Mouse (Mus musculus) heart, adult 2 months (tissue): ENCODE results near the gene Rpl10a. TPM values are rescaled to one million over a fixed set of nuclear protein-coding genes. Genes with fewer than 3 reads are reported as not detected.
"Not testable (repeated sequence)": the region's sequence is repeated elsewhere in the genome, so short reads cannot be mapped to it uniquely, and the experiment has no call there.

Source experiments
- DNase-seq, 2 experiments: peaks; one replicate each; pipeline ENCODE4 v3.0.0; 2021
- H3K27ac ChIP-seq: fragments of 200-600 bp; 2 replicates; pipeline ENCODE4 v1.8.1; 2022
- H3K27me3 ChIP-seq: fragments of 200-500 bp; 2 replicates; pipeline ENCODE4 v1.6.1; 2012; ENCODE audit warnings: mild to moderate bottlenecking, low read length, inconsistent platforms, mixed read lengths; ENCODE audit not compliant: control insufficient read depth, insufficient read depth
- H3K36me3 ChIP-seq: fragments of 200-500 bp; 2 replicates; pipeline ENCODE4 v1.6.1; 2012; ENCODE audit warnings: low read length, inconsistent platforms; ENCODE audit not compliant: control insufficient read depth, insufficient read depth
- H3K4me1 ChIP-seq: fragments of 200-500 bp; 2 replicates; pipeline ENCODE4 v1.6.1; 2011; ENCODE audit warnings: low read length; ENCODE audit not compliant: control insufficient read depth, insufficient read depth
- H3K4me3 ChIP-seq: fragments of 200-600 bp; 2 replicates; pipeline ENCODE4 v1.8.1; 2022
- H3K79me2 ChIP-seq: fragments of 200-500 bp; replicated peaks from 2 replicates; pipeline ENCODE4 v1.6.1; 2012; ENCODE audit warnings: mild to moderate bottlenecking, inconsistent platforms, low read length, moderate library complexity, mixed read lengths; ENCODE audit not compliant: control insufficient read depth, insufficient read depth
- H3K9ac ChIP-seq: fragments of 200-500 bp; 2 replicates; pipeline ENCODE4 v1.6.1; 2012; ENCODE audit warnings: low read depth, mild to moderate bottlenecking, control low read depth, inconsistent platforms, low read length, mixed read lengths
- CTCF ChIP-seq: fragments of 200-600 bp; IDR thresholded peaks from 2 replicates; pipeline ENCODE4 v1.8.1; 2022; ENCODE audit warnings: antibody characterized with exemption, mild to moderate bottlenecking, moderate library complexity
- EP300 ChIP-seq: fragments of 200-500 bp; IDR thresholded peaks from 2 replicates; pipeline ENCODE4 v1.6.1; 2011; ENCODE audit warnings: low read depth, low read length, control low read depth; ENCODE audit not compliant: insufficient read depth
- POLR2A ChIP-seq: fragments of 200-500 bp; IDR thresholded peaks from 2 replicates; pipeline ENCODE4 v1.6.1; 2011; ENCODE audit warnings: mild to moderate bottlenecking, low read depth, low read length, control low read depth; ENCODE audit not compliant: insufficient read depth
- WGBS: fragments of 180-500 bp; shearing (Covaris S2); methylation state at CpG from one replicate; pipeline ENCODE4 v1.1.7; 2018; 5-methylcytosine and 5-hydroxymethylcytosine counted together
- intact Hi-C: fragments of 180-260 bp; cut with DNase I; formaldehyde crosslinking; loops from one replicate; pipeline ENCODE4 v1.15.1; 2025
- polyA plus RNA-seq: library from polyadenylated mRNA; depleted of rRNA; stranded (reverse); fragments of >200 nt; gene quantifications from 2 replicates; pipeline ENCODE4 v1.2.3, GENCODE M21; 2012
- total RNA-seq, 2 experiments: library from RNA; stranded (reverse); gene quantifications; 2 replicates each; pipeline ENCODE4 v1.2.3; 2021

The Rpl10a gene
- total and polyA plus RNA-seq, 3 experiments = 360 to 1,197 (median 417) TPM

GRCm38 (mm10) chr17:28352018-28352417, 23.7 kb downstream of the Rpl10a start:
- no peaks in the 10 kb centered on the region for H3K27me3 ChIP-seq
- intact Hi-C loops = no loop called here
- WGBS = 53% methylated on average over 11 of the region's 11 CpGs
- H3K4me1 ChIP-seq = peaks cover 2% of the 10 kb centered on the region
- no peak overlapping the region for H3K27ac ChIP-seq
- H3K79me2 ChIP-seq = no peaks in the 10 kb centered on the region
- no peak for DNase-seq
- no peak overlapping the region for H3K9ac ChIP-seq
- H3K36me3 ChIP-seq = no peaks in the 10 kb centered on the region
- no peak for TF ChIP-seq POLR2A
- no peak for TF ChIP-seq CTCF
- no peak overlapping the region for H3K4me3 ChIP-seq

GRCm38 (mm10) chr17:28355871-28356270, 27.6 kb downstream of the Rpl10a start:
- peaks cover 3% of the 10 kb centered on the region for H3K27me3 ChIP-seq
- peak in 1 of 2 experiments; percentile 41 for DNase-seq
- no peaks in the 10 kb centered on the region for H3K79me2 ChIP-seq
- no peak overlapping the region for H3K27ac ChIP-seq
- no peak overlapping the region for H3K9ac ChIP-seq
- intact Hi-C loops = no loop called here
- no peak overlapping the region for H3K4me3 ChIP-seq
- H3K36me3 ChIP-seq = no peaks in the 10 kb centered on the region
- H3K4me1 ChIP-seq = no peaks in the 10 kb centered on the region
- WGBS = 67% methylated on average over 12 of the region's 12 CpGs
- TF ChIP-seq POLR2A (no peak), EP300 (no peak), CTCF (no peak)

- H3K79me2 ChIP-seq, H3K27ac ChIP-seq, intact Hi-C loops, H3K4me1 ChIP-seq, DNase-seq, H3K27me3 ChIP-seq, H3K36me3 ChIP-seq, H3K9ac ChIP-seq, H3K4me3 ChIP-seq: not testable (repeated sequence)
- WGBS = 24% methylated on average over 24 of the region's 24 CpGs
These were observed 30.4 kb downstream of the Rpl10a start for GRCm38 (mm10) chr17:28358576-28359261.

GRCm38 (mm10) chr17:28360531-28361277, 32.4 kb downstream of the Rpl10a start:
- no peak for DNase-seq
- intact Hi-C loops = no loop called here
- peaks cover 8% of the 10 kb centered on the region for H3K27me3 ChIP-seq
- no peak overlapping the region for H3K9ac ChIP-seq
- no peaks in the 10 kb centered on the region for H3K79me2 ChIP-seq
- no peaks in the 10 kb centered on the region for H3K36me3 ChIP-seq
- WGBS = 81% methylated on average over 9 of the region's 9 CpGs
- no peaks in the 10 kb centered on the region for H3K4me1 ChIP-seq
- no peak for TF ChIP-seq EP300
- no peak for TF ChIP-seq CTCF
- TF ChIP-seq POLR2A = no peak
- H3K4me3 ChIP-seq = no peak overlapping the region
- H3K27ac ChIP-seq = no peak overlapping the region

GRCm38 (mm10) chr17:28361921-28362652, 33.8 kb downstream of the Rpl10a start:
- H3K27ac ChIP-seq = no peak overlapping the region
- peaks cover 8% of the 10 kb centered on the region for H3K27me3 ChIP-seq
- no peak for DNase-seq
- intact Hi-C loops = no loop called here
- H3K4me1 ChIP-seq = no peaks in the 10 kb centered on the region
- 47% methylated on average over 11 of the region's 11 CpGs for WGBS
- H3K9ac ChIP-seq = no peak overlapping the region
- H3K79me2 ChIP-seq = no peaks in the 10 kb centered on the region
- TF ChIP-seq POLR2A (no peak), EP300 (no peak), CTCF (no peak)
- H3K4me3 ChIP-seq = no peak overlapping the region
- H3K36me3 ChIP-seq = no peaks in the 10 kb centered on the region
